Mouse (Mus musculus) kidney, postnatal 25 days (tissue): ENCODE measurements at regions not wholly inside any gene's neighbourhood (a gene's known extent, or its start where the extent isn't known, plus 50 kb on each side); places are given as distances from the start of the nearest gene placed in this dataset.

ENCODE experiments used
- DNase-seq, 2 experiments: peaks; one replicate each; pipeline ENCODE4 v3.0.0; 2021; ENCODE audit warnings: mixed read lengths in 2 of 2

DNA sequence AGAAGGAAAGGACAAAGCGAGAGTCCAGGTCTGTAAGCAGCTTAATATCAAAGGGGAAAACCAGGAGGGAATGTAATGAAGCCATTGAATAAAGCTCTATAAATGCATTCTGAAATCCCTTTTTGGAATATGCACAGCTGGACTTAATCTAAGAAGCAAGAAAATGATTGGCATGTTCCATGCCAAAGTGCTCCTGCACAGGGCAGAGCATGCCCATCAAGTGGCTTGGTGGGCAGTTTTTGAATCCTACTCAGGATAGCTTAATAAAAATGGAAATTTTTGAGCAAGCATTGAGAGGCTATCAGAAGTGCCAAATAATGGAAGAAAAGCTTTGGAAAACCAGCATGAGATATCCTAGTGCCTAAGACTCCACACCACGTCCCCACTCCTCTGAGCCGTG, 466.1 kb downstream of the Epm2a start:
- DNase-seq = no peak

DNA sequence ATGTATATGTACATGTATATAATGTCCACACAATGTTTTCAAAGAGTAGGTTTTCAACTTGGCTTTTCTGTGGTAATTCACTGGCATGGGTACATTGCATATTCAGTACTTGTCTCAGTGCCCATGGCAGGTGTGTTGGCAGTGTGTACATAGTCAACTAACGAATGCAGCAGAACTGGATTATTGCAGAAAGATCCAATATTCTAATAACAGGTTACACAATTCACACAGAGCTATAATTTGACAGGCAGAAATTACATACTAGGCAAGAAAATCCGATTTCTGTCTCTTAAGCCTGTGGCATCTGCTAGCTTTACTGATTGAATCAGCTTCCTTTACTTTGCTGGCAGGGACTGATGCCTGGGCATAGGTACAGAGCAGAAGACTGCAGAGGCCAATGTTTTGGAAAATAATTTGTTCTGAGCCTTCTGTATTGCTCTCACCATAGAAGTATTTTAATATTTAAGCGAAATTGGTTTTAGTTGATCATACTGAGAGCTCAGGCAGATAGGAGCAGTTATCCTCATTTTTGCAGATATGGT, 479.3 kb downstream of the Epm2a start:
- DNase-seq = no peak

DNA sequence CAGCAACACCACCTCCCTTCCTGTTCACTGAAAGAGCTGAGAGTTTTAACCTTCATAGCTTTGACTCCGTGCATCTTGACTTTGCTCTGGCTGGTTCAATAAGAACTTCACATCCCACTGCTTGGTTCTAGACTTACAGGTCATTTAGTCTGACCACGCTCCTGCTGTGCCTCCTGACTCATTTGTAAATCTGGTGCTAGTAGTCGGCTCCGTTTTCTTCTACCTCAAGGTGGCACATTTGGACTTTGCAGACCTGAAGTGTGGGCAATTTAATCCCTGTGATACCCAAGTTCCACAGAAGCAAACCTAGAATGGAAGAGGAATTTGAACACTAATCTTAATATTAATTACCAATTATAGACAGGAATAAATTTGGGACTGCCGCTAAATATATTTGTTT, 497.9 kb downstream of the Epm2a start:
- DNase-seq = no peak

DNA sequence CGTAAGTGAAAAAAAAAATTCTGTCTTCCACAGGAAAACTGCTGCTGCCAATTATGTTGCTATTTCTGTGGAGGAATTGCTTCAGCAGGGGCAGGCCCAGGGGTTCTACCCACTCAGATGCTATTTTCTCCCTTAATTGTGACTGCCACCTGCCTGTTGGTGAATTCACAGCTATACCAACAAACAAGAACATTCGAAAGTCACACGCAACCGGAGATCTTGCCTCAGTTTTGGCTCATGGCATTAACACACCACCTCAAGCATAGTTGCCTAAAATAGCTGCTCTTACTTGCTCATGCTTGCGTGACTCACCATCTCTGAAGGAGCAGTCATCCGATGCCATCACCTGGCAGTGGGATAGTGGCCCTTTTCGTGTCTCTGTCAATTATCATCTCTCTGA, 498.3 kb downstream of the Epm2a start:
- no peak for DNase-seq

DNA sequence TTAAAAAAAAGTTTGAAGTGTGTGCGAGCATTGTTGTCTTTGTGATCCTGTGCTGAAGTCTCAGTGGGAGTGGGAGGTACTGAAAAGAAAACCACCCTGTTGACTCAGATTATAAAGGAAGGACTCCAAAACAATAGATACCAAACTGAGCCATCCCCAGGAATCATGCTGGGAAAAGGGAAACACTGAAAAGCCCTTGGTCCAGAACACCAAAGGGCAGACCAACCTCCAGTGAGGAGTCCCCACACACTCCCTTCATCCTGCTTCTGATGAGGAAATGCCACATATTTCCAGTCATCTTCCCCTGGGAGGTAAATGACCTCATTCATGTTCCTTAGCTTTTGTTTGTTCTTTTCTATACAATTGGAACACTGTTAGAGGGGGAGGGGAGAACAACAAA, 502.9 kb downstream of the Epm2a start:
- no peak for DNase-seq

DNA sequence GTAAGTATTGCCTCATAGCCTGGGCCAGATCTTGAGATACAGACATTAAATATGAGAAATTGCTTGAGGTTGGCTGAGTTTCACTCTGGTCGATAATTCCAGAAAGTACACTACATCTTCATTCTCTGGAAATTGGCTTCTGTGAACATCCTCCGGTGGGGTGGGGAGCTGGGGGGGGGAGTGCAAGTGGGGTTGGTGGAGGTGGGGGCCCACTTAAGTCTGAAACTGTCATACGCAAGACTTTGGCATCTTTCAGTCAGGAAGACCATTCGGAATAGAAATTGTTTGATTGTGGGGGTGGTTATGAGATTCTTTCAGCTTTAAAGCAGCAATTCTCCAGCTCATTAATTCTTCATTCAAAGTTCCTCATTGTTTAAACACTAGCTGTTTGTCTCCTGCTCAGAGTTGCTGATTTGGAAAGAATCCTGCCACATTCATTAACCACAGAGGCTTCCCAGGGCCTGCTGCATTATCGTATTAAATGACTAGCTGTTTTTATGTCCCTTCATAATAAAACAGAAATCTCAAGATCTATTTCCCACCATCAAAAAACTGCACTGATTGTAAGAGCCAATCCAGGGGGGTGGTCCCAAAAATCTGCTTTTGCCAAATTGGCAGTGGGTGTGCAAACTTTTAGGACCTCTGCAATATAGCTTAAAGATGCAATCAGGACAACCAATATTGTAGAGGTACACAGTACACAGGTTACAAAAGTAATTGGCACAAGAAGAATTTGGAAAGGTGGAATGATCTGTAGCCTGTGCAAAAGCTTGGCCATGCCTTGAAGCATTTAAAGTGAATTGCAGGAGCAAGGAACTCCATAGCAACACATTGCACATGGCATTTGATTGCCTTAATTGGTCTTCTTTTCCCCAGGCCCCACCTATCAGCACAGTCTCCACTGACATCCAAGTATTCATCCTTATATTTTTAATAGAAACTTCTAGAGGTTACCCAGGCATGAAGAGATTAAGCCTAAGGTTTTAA, 532.2 kb downstream of the Epm2a start:
- DNase-seq = no peak

DNA sequence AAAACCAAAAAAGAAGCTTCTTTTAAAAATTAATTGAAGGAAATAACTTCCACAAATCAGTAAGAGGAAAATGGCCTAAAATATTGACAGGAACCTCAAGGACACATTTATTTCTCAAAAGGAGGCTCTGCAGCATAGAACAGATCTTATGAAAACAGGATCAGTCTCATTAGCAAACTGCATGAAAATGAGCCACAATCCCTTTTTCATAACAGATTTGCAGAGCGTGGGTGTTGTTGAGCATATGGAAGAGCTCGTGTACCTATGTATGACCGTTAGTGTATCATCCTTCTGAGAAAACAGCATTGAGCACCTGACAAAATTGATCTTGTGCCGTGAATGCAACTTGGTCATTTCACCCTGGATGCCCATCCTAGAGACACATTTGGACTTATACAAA, 543.0 kb downstream of the Epm2a start:
- DNase-seq = no peak

DNA sequence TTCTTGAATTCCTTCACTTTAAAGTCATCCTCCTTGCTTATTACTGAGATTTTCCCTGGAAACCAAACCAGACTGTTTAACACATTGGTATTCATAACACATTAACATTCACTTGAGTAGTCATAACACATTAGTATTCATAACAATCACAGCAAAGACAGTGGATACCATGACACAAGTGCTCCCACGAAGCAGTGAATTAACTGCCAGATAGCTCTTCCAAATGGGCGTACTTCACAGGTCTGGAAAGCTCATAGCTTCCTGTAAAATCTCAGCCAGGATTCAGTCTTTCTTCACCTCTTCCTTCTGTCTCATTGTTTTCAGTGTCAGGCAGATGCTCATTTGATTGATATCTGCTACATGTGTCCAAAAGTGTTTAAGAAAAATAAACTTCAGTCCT, 545.7 kb downstream of the Epm2a start:
- no peak for DNase-seq

DNA sequence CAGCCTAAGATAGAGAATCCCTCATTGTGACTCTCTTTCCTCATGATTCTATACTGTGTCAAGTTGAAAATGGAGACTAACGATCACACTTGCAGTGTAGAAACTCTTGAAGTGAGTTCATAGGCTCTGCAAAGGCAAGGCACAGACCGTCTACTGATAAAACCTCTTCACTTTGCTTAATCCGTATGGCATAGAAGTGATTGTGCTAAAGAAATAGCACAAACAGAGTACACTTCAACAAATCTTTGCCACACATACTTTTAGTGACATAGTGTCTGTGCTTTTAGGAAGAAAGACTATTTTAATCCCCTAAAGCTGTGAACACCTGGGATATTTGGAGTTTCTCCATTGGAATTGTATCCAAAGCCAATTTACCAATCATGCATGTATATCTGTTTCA, 578.9 kb downstream of the Epm2a start:
- DNase-seq = no peak

DNA sequence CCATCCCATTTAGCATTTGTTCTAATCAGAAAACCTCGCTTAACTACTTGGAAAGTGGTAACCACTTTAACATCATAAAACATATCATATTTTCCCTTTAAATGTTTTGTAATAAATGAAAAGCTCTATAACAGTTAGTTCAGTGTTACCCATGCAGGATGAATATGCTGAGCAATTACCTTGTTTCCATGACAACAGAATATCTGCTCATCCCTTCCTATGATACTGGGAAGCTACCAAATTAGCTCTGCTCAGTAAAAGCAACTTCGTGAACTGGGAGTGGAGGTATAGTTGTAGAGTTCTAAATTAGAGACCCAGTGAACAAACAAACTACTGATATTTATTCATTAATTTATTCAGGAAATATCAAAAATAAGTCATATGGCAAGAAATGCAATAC, 595.0 kb downstream of the Epm2a start:
- DNase-seq = no peak

DNA sequence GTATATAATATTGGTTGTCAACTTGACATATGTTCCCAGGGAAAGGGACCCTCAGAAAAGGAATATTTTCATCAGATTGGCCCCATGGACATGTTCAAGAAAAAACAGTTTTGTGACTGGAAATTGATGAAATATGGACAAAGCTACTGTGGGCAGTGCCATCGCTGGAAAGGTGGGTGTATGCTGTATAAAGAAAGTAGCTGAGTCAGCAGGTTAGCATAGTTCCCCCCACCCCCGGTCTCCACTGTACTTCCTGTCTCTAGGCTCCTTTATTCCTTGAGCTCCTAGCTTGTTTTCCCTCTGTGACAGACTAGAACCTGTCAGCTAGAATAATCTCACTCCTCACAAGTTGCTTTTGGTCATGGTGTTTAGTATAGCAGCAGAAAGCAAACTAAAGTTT, 599.6 kb downstream of the Epm2a start:
- DNase-seq = no peak

DNA sequence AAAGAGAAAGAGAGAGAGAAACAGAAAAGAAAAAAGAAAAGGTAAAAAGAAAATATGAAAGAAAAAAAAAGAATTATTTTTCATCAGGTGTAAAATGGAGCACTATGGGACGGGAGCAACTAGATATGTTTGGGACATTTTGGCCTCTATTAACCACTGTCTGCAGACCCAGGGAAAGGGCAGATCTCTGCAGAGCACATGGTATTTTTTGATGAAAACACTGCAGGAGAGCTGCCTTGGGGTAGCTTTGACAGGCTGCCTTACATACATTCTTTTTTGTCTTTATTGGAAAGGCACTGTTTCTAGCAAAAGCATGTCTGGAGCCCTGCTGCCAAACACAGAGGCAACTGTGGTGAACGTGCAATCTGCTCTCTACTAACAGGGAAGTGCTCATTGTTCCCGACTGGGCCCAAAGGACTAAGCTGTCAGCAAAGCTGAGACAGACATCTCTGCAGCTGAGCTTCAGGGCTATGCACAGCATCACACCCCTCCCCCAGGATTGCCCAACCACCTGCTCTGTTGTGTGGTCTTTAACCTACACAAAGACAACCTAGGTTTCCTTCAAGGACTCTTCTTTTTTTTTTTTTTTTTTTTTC, 617.2 kb downstream of the Epm2a start:
- no peak for DNase-seq

DNA sequence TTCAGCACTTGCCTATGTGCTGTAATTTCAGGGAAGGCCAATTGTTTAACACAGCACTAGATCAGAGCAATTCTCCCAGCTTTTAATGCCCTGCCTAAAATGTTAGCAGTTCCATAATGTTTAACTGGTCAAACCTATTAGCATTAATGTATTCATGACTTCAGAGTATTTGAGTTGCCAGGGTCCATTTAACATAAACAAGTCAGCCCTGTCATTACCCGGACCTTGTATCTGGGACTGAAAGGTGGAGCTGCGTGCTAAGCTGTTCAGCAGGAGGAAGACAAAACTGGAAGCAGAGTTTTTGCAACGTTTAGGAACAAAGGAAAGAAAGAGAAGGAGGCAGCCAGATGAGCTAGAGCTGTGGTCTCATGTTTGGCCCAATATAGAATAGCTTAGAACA, 661.8 kb downstream of the Epm2a start:
- no peak for DNase-seq

DNA sequence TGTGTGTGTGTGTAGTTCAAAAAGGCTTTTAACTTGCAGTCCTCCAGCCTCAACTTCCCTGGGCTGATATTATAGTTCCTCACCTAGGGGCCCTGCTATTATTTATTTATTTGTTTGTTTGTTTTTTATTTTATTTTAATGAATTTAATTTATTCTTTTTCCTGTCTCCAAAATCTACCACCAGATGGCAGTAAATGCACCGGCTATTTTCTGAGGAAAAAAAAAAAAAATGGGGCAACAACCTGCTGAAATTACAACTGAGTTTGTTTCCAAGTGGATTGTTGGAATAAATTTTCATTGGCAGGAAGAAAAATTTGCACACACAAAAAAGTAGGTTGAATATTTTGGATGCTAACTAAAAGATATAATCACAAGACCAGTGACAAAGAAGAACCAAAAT, 662.7 kb downstream of the Epm2a start:
- no peak for DNase-seq

DNA sequence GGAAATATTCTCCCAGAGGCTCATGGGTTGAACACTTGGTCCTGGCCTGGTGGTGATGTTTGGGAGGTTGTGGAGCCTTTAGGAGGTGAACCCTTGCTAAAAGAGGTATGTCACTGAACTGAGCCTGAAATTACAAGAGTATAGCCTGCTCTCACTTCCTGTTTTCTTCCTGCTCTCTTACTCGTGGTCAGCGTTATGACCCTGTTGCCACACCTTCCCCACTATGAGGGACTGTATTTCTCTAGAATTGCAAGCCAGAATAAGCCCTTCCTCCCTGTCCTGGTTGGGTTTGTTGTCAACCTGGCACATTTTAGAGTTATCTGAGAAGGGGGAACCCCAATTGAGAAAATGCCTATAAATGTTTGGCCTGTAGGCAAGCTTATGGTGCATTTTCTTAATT, 674.1 kb downstream of the Epm2a start:
- DNase-seq = no peak

DNA sequence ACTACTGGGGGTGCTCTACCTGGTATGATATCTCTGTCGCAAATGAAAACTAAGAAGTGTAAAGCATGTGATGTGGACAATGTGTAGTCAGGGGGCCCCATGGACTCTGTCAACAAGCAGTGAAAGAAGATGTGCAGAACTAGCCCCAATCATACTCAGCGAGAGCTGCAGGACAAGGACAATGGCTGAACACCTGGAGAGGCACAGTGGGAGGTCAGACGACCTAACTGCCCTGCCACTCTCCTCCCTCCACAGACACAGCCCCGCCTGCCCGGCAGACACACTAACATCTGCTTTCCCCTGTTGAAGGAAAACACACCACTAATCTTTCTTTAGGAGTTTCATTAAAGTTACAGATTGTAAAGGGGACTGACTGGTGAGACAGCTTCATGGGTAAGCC, 675.1 kb downstream of the Epm2a start:
- no peak for DNase-seq

DNA sequence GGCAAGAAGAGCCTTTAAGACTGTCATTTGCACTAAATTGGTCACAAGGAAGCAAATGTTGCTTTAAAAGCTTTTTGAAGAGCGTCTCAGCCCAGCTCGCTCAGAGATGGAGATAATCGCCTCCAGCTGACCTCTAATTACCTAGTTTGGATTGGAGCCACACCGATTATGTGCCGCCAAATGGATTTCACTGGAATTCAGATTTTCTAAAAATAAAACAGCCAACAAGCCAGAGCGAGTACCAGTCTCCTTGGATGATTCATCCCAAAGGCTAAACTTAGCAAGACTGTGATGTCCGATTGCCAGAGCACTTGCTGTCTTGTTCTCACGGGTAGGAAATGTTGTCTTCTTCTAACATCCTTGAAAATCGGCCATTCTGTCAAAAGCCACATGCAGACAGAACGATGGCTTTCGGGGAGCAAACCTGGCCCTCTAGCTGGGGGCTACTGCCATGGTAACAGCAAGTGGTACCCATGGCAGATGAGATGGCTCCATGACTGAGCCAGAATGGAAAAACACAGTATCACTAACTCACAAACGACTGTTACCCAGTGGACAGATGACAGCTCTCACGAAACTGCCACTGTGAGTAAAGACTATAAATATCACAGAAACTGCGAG, 676.1 kb downstream of the Epm2a start:
- DNase-seq = no peak

DNA sequence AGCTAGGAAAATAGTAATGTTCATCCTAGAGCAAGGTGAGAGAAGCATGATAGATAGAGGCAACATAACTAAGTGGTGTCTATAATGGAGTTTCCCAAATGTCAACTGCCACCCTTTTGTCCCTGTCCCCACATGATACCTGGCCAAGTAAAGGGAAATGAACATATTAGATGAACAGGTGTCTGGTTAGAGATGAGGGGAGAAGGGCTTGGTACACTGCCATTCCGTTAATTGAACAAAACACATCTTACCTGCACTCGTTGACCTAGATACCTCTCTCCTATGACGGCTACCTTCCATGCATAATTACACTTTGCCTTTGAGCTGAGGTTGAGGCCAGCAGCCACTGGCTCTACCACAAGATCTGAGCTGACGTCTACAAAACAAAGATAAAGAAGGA, 677.4 kb downstream of the Epm2a start:
- no peak for DNase-seq

DNA sequence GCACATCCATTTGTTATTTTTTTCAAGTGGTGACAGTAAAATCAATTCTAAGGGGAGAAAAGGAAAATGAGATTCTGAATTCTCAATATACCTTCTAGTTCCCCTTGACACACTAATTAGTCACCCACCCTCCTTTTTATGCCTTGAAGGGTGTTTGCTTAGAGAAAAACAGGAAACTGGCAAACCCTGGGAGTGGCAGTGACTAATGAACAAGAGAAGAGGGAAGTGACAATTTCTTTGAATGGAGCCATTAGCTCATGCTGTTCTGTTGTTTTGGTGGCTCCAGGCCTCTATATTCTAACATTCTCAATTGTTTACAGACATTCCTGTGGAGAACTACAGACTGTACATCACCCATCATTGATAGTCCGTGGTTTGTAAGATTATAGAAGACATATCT, 692.0 kb downstream of the Epm2a start:
- no peak for DNase-seq

DNA sequence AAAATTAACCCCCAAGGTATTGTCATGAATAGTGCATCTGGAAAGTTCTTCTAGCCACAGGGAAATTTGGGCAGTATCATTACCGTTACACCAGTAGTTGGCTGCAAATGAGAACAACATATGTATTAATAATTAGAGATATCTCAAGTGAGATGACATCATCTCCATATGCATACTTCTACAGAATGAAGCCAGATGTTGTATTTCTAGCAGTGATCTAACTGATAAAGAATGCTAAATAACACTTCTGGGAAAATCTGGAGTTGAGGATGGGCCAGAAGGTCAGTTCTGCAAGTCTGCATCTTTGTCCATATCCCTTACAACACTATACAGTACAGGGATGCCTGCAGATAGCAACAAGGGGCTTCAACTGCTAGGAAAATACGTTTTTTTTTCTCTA, 702.7 kb downstream of the Epm2a start:
- no peak for DNase-seq

DNA sequence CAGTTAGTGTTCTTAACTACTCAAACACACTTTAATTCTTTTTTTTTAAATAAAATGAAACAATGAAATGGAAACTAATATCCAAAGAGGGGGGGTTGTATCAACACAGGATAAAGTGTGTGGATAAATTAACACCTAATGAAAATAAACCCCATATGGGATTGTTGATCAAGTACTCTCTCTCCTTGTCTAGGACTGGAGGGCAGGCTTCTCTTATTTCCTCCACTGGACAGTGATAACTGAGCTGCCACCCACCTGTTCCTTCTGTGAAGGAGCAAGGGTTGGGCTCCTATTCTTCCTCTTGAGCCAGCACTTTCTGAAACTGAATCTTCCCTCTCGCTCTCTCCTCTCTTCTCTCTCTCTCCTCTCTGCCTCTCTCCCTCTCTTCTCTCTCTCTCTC, 716.5 kb downstream of the Epm2a start:
- no peak for DNase-seq

DNA sequence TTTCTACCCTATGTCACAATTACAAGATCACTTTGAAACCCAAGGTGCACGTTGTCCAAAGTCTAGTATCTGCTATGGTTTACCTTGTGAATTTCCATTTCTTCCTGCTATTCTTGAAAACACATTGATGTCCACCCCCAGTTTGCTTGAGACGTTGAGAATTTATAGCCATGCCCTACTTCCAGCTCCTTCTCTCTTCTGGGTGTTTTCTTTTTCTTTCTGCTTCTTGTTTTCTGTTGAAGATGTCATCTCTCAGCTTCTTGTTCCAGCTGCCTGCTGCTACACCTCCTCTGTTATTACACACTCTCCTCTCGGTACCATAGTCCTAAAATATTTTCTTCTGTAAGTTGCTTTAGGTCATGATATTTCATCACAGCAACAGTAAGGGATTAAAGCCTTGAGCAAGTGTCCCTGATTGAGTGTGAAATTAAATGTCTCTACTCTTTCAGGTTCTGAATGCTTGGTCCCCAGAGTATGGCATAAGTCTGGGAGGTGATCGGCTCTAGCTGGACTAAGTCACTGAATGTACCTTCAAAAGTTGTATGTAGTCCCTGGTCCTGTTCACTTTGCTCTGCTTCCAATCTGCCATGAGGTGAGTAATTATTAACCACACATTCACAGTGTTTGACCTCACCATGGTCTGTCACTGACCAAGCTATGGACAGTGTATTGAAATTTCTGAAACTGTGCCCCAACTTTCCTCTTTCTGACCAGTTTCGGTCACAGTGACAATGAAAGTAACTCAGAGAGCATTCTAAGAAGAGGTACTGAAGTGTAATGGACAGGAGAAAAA, 718.1 kb downstream of the Epm2a start:
- no peak for DNase-seq

DNA sequence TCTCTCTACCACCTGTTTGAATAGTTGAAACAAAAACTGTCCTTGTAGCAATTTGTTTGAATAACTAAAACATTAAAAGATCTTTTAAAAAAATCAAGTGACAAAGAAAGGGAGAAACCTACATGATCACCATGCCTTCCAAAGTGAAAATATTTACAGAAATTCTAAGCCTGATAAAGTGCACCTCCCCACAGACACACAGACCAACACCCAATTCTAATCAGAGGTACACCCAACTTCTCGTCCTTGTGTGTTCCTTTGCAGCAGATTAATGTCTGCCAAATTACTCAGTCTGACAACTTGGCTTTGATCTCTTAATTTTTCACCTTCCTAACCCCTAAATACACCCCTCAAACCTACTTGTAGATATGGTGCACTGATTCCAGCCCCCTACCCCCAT, 719.1 kb downstream of the Epm2a start:
- no peak for DNase-seq
